Mouse (Mus musculus) monocyte, adult 59 days (primary cell): ENCODE data around the gene Dctpp1. TPM values are rescaled to one million over a fixed set of nuclear protein-coding genes. Genes with fewer than 3 reads are reported as not detected.

Experiments used
- total RNA-seq, 2 experiments: library from RNA; stranded (reverse); gene quantifications; one replicate each; pipeline ENCODE4 v1.2.4; 2023

The Dctpp1 gene
- 10 to 100 TPM; 15.2 to 17.6 TPM for total RNA-seq

GRCm38 (mm10) chr7:127260309-127261111 lies at the start of gene Dctpp1:
Gene Dctpp1 (minus strand): TSS chr7:127260709.

GRCm38 (mm10) chr7:127296098-127296497 lies 35.6 kb upstream of the Dctpp1 start, which contains the start of gene Itgal:
Gene Itgal (plus strand): TSS chr7:127296260.

GRCm38 (mm10) chr7:127273925-127274789 lies 13.6 kb upstream of the Dctpp1 start, which contains the start of gene Sephs2:
Gene Sephs2 (minus strand): TSS chr7:127274055.

GRCm38 (mm10) chr7:127243870-127244657 lies 16.4 kb downstream of the Dctpp1 start, which contains the start of gene Zfp771:
Gene Zfp771 (plus strand): TSS chr7:127244274.

GRCm38 (mm10) chr7:127232622-127233367 lies 27.7 kb downstream of the Dctpp1 start, which contains the start of the genes Zfp553 and Sept1:
Gene Zfp553 (plus strand): TSS chr7:127233061.
Gene Sept1 (minus strand): TSS chr7:127233130.

GRCm38 (mm10) chr7:127208553-127209438 lies 51.7 kb downstream of the Dctpp1 start, which contains the start of gene Mylpf:
Gene Mylpf (plus strand): TSS chr7:127208890.

GRCm38 (mm10) chr7:127208295-127208552 lies 52.3 kb downstream of the Dctpp1 start, which contains the start of gene Tbc1d10b:
Gene Tbc1d10b (minus strand): TSS chr7:127208468.

Other genes with a start within 250 kb of the Dctpp1 start
- gene Mvp, start 246.1 kb downstream of the Dctpp1 start, total RNA-seq = 100 to 1,000 TPM; 116 to 123 TPM
- gene Pagr1b, start 244.2 kb downstream of the Dctpp1 start, total RNA-seq = 1 to 10 TPM in 1 of 2 experiments, not detected in 1; 9.0 TPM
- 10 to 100 TPM in 1 of 2 experiments, 1 to 10 TPM in 1; 2.2 to 14.5 TPM for gene Pagr1a, start 243.4 kb downstream of the Dctpp1 start, total RNA-seq
- 10 to 100 TPM; 29.0 to 34.8 TPM for gene Gm42742, start 239.6 kb downstream of the Dctpp1 start, total RNA-seq
- 1 to 10 TPM; 1.3 TPM for gene Prrt2, start 239.5 kb downstream of the Dctpp1 start, total RNA-seq
- gene Maz, start 233.7 kb downstream of the Dctpp1 start, total RNA-seq = 100 to 1,000 TPM; 166 to 172 TPM
- 1 to 10 TPM; 1.7 to 2.3 TPM for gene Kif22, start 218.2 kb downstream of the Dctpp1 start, total RNA-seq
- under 1 TPM in 1 of 2 experiments, not detected in 1; 0.85 TPM for gene Zg16, start 173.4 kb downstream of the Dctpp1 start, total RNA-seq
- gene AI467606, start 169.3 kb downstream of the Dctpp1 start, total RNA-seq = 10 to 100 TPM; 64.8 to 66.9 TPM
- 10 to 100 TPM; 10.5 to 12.1 TPM for gene Qprt, start 138.5 kb downstream of the Dctpp1 start, total RNA-seq
- 100 to 1,000 TPM; 289 to 346 TPM for gene Spn, start 122.9 kb downstream of the Dctpp1 start, total RNA-seq
- gene Cd2bp2, start 64.7 kb downstream of the Dctpp1 start, total RNA-seq = 10 to 100 TPM; 52.2 to 60.9 TPM
- gene Tbc1d10b, start 52.2 kb downstream of the Dctpp1 start, total RNA-seq = 100 to 1,000 TPM in 1 of 2 experiments, 10 to 100 TPM in 1; 94.8 to 106 TPM
- not detected for gene Mylpf, start 51.8 kb downstream of the Dctpp1 start, total RNA-seq
- gene Zfp553, start 27.6 kb downstream of the Dctpp1 start, total RNA-seq = 1 to 10 TPM; 4.5 TPM
- gene Sept1, start 27.6 kb downstream of the Dctpp1 start, total RNA-seq = 1 to 10 TPM; 5.4 to 5.5 TPM
- gene Zfp771, start 16.4 kb downstream of the Dctpp1 start, total RNA-seq = 1 to 10 TPM; 7.0 to 8.8 TPM
- 10 to 100 TPM; 66.0 to 73.4 TPM for gene Sephs2, start 13.3 kb upstream of the Dctpp1 start, total RNA-seq
- gene Itgal, start 35.6 kb upstream of the Dctpp1 start, total RNA-seq = 100 to 1,000 TPM; 900 to 916 TPM
- 1 to 10 TPM; 6.1 to 7.0 TPM for gene Zfp768, start 84.9 kb upstream of the Dctpp1 start, total RNA-seq
- 1 to 10 TPM; 8.8 to 9.0 TPM for gene Zfp747, start 115.3 kb upstream of the Dctpp1 start, total RNA-seq
- gene 9130019O22Rik, start 126.5 kb upstream of the Dctpp1 start, total RNA-seq = 1 to 10 TPM; 2.4 TPM
- gene E430018J23Rik, start 132.9 kb upstream of the Dctpp1 start, total RNA-seq = 1 to 10 TPM; 1.7 to 2.9 TPM
- 1 to 10 TPM; 5.4 to 6.3 TPM for gene Zfp764, start 146.1 kb upstream of the Dctpp1 start, total RNA-seq
- gene Zfp688, start 161.4 kb upstream of the Dctpp1 start, total RNA-seq = 10 to 100 TPM in 1 of 2 experiments, 1 to 10 TPM in 1; 7.4 to 15.1 TPM
- 1 to 10 TPM; 2.3 to 3.3 TPM for gene Zfp689, start 188.4 kb upstream of the Dctpp1 start, total RNA-seq
- gene Prr14, start 198.9 kb upstream of the Dctpp1 start, total RNA-seq = 100 to 1,000 TPM; 125 to 128 TPM
- 100 to 1,000 TPM; 278 to 299 TPM for gene Fbrs, start 218.5 kb upstream of the Dctpp1 start, total RNA-seq